Mouse (Mus musculus) embryonic facial prominence, embryonic 12.5 days (tissue): ENCODE measurements around the gene Trpc5. TPM values are rescaled to one million over a fixed set of nuclear protein-coding genes. Genes with fewer than 3 reads are reported as not detected.

Experiments
- ATAC-seq: fragments of 200-750 bp; cut with Nextera tagmentation; 2 replicates; pipeline ENCODE4 v1.8.0; 2017; ENCODE audit not compliant: insufficient number of reproducible peaks, insufficient read depth, low FRiP score, low TSS enrichment
- H3K27ac ChIP-seq: fragments of 300-500 bp; sonication (generic); 2 replicates; pipeline ENCODE4 v1.5.1; 2016; ENCODE audit warnings: mild to moderate bottlenecking
- H3K27me3 ChIP-seq: fragments of 300-500 bp; sonication (generic); 2 replicates; pipeline ENCODE4 v1.6.1; 2016; ENCODE audit warnings: mild to moderate bottlenecking, moderate library complexity
- H3K36me3 ChIP-seq: fragments of 300-500 bp; sonication (generic); 2 replicates; pipeline ENCODE4 v1.6.1; 2016; ENCODE audit warnings: mild to moderate bottlenecking
- H3K4me1 ChIP-seq: fragments of 300-500 bp; sonication (generic); 2 replicates; pipeline ENCODE4 v1.6.1; 2016
- H3K4me2 ChIP-seq: fragments of 300-500 bp; sonication (generic); replicated peaks from 2 replicates; pipeline ENCODE4 v1.6.1; 2016; ENCODE audit warnings: mild to moderate bottlenecking, moderate library complexity
- H3K4me3 ChIP-seq: fragments of 300-500 bp; sonication (generic); 2 replicates; pipeline ENCODE4 v1.5.1; 2016; ENCODE audit warnings: mild to moderate bottlenecking
- H3K9ac ChIP-seq: fragments of 300-500 bp; sonication (generic); 2 replicates; pipeline ENCODE4 v1.6.1; 2016; ENCODE audit warnings: mild to moderate bottlenecking, moderate library complexity
- H3K9me3 ChIP-seq: fragments of 300-500 bp; sonication (generic); 2 replicates; pipeline ENCODE4 v1.6.1; 2016; ENCODE audit warnings: mild to moderate bottlenecking, moderate library complexity
- WGBS: fragments of 180-500 bp; shearing (Covaris S2); methylation state at CpG from one replicate; pipeline ENCODE4 v1.1.7; 2016; 5-methylcytosine and 5-hydroxymethylcytosine counted together
- polyA plus RNA-seq: library from polyadenylated mRNA; unstranded; fragments of >200 nt; fragmentation: Nextera tagmentation; extraction: Ambion mirVana; gene quantifications from 2 replicates; pipeline ENCODE4 v1.2.1, GENCODE M21; 2016

Gene Trpc5
- 0.43 and 0.52 TPM in 2 replicates for polyA plus RNA-seq

DNA sequence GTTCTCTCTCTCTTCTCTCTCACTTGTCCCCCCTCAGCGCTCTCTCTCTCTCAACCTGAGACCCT, at the start of gene Trpc5:
Gene Trpc5 (minus strand): TSS at position 39 of the 65 bp plus-strand sequence.
- 17% methylated on average over 1 of the region's 1 CpGs for WGBS
- H3K36me3 ChIP-seq: no peaks in the 10 kb centered on the region
- peak within 1 kb of the TSS; percentile 33; the same call in 1 of the 2 replicates for H3K9ac ChIP-seq
- no peaks in the 10 kb centered on the region for H3K9me3 ChIP-seq
- H3K4me2 ChIP-seq: peak within 1 kb of the TSS; percentile 66
- ATAC-seq: no peak
- H3K27ac ChIP-seq: no peak within 1 kb of the TSS
- peak within 1 kb of the TSS; percentile 42 for H3K4me3 ChIP-seq
- H3K4me1 ChIP-seq: no peaks in the 10 kb centered on the region
- peaks cover 37% of the 10 kb centered on the region for H3K27me3 ChIP-seq

DNA sequence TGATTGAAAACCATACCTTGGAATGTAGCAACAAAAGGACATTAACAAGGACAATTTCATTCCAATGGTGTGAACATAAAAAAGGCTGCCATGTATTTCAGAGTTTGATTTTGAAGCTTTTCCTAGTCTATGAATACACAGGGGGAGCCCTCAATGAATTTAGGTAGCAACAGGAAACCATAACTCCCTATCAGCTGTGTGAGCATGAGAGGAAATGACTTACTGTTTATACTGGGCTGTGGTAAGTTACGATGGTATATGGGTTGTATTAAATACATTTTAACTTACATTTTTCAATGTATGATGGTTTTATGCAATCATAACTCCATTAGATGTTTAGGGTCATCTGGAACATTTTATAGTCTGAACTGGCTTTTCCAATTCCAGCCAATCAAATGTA, 28.4 kb upstream of the Trpc5 start:
- Histone ChIP-seq H3K9ac (no peak overlapping the region), H3K27ac (no peak overlapping the region), H3K4me3 (no peak overlapping the region), H3K4me1 (no peaks in the 10 kb centered on the region), H3K4me2 (no peak overlapping the region), H3K9me3 (no peaks in the 10 kb centered on the region), H3K36me3 (no peaks in the 10 kb centered on the region), H3K27me3 (no peaks in the 10 kb centered on the region)
- 74% methylated on average over 1 of the region's 1 CpGs for WGBS
- ATAC-seq: no peak

DNA sequence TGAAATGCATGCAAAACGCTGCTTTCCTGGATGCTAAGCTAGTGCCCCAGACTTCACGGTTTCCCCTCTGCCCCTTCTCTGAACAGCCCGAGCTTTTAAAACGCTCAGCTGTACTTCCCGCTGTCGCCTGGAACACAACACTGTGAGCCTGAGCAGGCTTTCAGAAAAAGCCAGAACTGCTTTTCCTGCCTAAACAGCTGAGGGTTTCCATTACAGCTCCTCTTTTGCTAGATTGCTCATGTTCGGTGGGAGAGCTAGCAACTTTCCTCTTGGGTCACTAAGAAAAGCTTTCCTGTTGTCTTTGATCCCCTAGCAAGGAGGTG, 1.8 kb upstream of the Trpc5 start:
- Histone ChIP-seq H3K9me3 (no peaks in the 10 kb centered on the region), H3K36me3 (no peaks in the 10 kb centered on the region), H3K4me2 (peak overlapping the region; percentile 66), H3K9ac (no peak overlapping the region), H3K27ac (0 out of 2 replicates have a peak overlapping the region, but pooled peaks have one; percentile 6), H3K4me1 (no peaks in the 10 kb centered on the region), H3K27me3 (peaks cover 37% of the 10 kb centered on the region), H3K4me3 (peak overlapping the region; percentile 42)
- ATAC-seq: no peak
- 24% methylated on average over 7 of the region's 7 CpGs for WGBS

DNA sequence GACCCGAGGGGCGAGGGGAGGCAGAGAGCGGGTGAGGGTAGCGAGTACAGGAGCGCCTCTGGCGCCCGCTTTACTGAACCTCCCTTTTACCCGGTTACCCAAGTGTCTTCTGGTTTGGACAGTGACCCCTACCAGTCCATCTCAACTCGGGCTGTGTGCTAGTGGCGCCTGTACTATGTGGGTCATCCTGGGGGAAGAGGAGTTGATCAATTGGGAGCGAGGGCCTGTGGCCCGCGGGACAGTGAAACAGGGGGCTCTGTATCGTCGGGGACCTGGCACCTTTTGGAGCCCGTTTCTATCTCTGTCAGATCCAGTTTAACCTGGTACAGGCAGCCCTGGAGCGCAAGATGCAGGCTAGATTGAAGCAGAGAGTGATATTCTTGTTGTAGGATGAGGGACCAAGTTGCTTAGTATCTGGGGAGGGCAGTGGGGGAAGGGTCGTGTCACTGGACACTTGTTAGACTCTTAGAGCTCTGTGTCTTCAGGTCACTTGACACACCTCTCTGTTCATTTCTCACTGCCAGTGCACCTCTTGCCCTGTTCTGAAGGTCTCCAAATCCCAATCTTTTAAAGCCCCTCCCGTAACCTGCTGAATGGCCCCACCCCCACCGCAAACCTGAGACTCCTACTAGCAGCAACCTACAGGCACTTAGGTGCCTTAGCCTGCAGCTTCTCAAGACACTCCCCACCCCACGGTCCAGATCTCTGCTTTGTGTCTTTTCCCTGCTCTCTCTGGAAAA, 1.3 kb upstream of the Trpc5 start:
- peak overlapping the region; percentile 42 for H3K4me3 ChIP-seq
- 15% methylated on average over 21 of the region's 21 CpGs for WGBS

DNA sequence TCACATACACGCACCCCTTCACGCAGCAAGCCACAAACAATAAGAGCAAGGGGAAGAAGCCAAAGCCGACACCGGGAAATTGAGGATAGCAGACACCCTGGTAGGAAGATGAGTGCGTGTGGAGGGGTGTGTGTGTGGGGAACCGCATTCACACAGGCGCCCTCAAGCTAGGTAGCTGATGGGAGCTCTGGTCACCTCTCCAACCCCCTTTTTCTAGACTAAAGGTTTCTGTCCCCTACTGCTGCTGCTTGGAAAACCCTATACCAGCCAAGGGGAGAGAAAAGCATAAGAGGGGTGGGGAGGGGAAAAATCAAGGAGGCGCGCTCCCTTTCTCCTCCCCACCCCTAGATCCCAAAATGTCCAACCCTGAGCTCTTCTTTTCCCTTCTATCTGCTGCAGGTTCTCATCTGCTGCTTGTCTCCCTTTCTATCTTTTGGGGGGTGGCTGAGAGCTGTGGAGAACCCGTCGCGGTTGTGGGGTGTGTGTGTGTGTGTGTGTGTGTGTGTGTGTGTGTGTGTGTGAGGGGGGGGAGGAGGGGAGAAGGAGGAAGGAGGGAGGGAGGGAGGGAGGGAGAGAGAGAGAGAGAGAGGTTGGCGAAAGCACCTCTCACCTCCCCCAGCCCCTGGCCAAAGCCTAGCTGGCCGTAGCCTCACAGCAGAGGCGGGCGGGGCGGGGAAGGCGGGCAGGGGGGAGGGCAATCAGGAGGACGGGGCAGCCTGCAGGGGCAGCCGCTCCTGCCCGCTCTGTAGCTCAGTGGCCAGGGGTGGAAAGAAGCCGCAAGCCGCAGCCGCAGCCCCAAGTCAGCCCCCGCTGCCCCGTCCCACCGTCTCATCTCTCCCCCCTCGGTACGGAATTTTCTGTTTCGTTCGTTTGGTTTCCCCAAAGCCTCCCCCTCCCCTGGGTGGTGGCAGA, 483 bp upstream of the Trpc5 start, which contains the start of gene Rtl4:
Gene Rtl4 (plus strand): TSS at position 701 of the 912 bp plus-strand sequence.
- peak within 1 kb of the TSS; percentile 33; the same call in 1 of the 2 replicates for H3K9ac ChIP-seq
- peak within 1 kb of the TSS; percentile 42 for H3K4me3 ChIP-seq
- peaks cover 37% of the 10 kb centered on the region for H3K27me3 ChIP-seq
- peak within 1 kb of the TSS; percentile 66 for H3K4me2 ChIP-seq
- peak; percentile 35; the same call in 1 of the 2 replicates for ATAC-seq
- 20% methylated on average over 22 of the region's 31 CpGs for WGBS
- 0 out of 2 replicates have a peak within 1 kb of the TSS, but pooled peaks have one; percentile 6 for H3K27ac ChIP-seq
- H3K9me3 ChIP-seq: no peaks in the 10 kb centered on the region
- H3K4me1 ChIP-seq: no peaks in the 10 kb centered on the region
- no peaks in the 10 kb centered on the region for H3K36me3 ChIP-seq

More for the DNA sequence above, 1.3 kb upstream of the Trpc5 start:
- 0 out of 2 replicates have a peak overlapping the region, but pooled peaks have one; percentile 6 for H3K27ac ChIP-seq
- ATAC-seq: peak; percentile 35; the same call in 1 of the 2 replicates
- H3K9me3 ChIP-seq: no peaks in the 10 kb centered on the region
- peaks cover 37% of the 10 kb centered on the region for H3K27me3 ChIP-seq
- H3K9ac ChIP-seq: peak overlapping the region; percentile 33; the same call in 1 of the 2 replicates
- H3K36me3 ChIP-seq: no peaks in the 10 kb centered on the region
- H3K4me2 ChIP-seq: peak overlapping the region; percentile 66
- no peaks in the 10 kb centered on the region for H3K4me1 ChIP-seq

DNA sequence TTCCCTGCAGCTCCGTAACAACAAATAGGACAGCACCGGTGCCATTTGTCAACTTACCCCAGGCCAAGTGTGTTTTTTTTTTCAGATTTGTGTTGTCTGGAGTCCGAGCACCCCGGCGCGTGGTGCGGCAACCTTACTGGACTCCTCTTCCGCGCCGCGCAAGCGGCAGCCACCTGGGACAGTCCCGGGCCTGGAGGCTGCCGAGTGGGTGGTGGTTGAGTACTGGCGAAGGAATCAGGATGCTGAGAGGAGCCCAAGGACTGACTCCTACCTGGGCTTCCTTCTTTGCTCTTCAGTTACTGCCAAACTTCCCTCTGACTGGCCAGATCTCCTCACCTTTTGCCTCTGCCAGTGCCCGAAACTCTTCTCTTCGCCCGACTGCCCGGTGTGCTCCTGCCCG, 238 bp downstream of the Trpc5 start:
- Histone ChIP-seq H3K27ac (no peak overlapping the region), H3K9ac (0 out of 2 replicates have a peak overlapping the region, but pooled peaks have one; percentile 7), H3K9me3 (no peaks in the 10 kb centered on the region), H3K4me3 (peak overlapping the region; percentile 42), H3K4me2 (peak overlapping the region; percentile 66), H3K4me1 (no peaks in the 10 kb centered on the region), H3K27me3 (peaks cover 37% of the 10 kb centered on the region), H3K36me3 (no peaks in the 10 kb centered on the region)
- 17% methylated on average over 20 of the region's 20 CpGs for WGBS
- ATAC-seq: no peak

DNA sequence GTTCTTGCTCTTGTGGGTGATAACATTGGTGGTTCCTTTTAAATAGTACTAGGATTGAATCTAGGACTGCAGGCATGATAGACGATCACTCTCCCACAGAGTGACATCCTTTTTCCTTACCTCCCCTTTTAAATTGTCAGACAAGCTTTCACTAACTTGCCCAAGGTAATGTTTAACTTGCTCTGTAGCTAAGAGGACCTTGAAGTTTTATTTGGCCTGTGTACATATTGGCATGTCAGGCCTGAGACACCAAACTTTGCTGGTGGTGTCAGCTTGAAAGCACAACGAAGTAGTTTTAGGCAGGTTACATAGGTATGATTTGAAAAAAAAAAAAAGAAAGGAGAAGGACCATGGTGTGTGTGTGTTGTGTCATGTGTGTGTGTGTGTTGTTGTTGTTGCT, 35.8 kb downstream of the Trpc5 start:
- no peak overlapping the region for H3K27ac ChIP-seq
- H3K4me3 ChIP-seq: no peak overlapping the region
- H3K9ac ChIP-seq: no peak overlapping the region
- no peaks in the 10 kb centered on the region for H3K27me3 ChIP-seq
- H3K9me3 ChIP-seq: no peaks in the 10 kb centered on the region
- H3K4me1 ChIP-seq: no peaks in the 10 kb centered on the region
- no peaks in the 10 kb centered on the region for H3K36me3 ChIP-seq
- no peak for ATAC-seq
- WGBS: 74% methylated on average over 2 of the region's 2 CpGs
- no peak overlapping the region for H3K4me2 ChIP-seq

DNA sequence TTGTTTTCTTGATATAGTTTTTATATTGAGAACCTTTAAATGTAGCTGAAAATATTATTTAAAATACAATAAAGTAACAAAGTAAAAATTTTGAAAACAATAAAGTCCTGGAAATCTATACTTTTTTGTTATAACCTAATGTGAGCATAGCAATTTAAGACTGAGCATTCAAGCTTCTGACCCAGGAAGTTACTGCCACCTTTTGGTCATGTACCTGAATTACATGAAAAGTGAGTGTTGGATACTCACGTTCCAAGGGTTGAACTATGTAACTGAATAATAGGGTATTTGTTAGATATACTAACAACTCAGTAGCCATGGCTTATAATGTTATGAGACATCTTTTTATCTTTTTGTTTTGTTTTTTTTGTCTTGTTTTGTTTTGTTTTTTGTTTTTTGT, 42.6 kb downstream of the Trpc5 start:
- Histone ChIP-seq H3K4me2 (no peak overlapping the region), H3K4me3 (no peak overlapping the region), H3K9ac (no peak overlapping the region), H3K36me3 (no peaks in the 10 kb centered on the region), H3K4me1 (no peaks in the 10 kb centered on the region), H3K27ac (no peak overlapping the region), H3K27me3 (no peaks in the 10 kb centered on the region), H3K9me3 (no peaks in the 10 kb centered on the region)
- 27% methylated on average over 1 of the region's 1 CpGs for WGBS
- ATAC-seq: no peak

DNA sequence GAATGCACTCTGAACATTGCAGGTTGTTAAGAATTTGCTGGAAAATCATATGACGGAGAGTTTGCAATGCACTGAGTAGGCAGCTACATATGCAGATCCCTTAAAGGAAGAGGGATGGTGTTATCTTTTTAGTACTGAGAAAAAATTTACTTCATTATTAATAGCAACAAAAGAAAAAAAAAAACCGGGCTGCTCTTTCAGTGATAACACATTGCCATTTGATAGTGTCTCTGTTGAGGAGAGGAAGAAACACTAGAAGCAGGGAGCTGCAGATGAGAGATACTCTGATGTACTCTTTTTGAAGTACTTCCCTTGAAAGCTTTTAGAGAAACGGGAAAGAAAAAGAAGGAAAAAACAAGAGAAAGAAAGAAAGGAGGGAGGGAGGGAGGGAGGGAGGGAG, 43.2 kb downstream of the Trpc5 start:
- no peaks in the 10 kb centered on the region for H3K27me3 ChIP-seq
- no peaks in the 10 kb centered on the region for H3K9me3 ChIP-seq
- no peak overlapping the region for H3K4me3 ChIP-seq
- H3K27ac ChIP-seq: no peak overlapping the region
- H3K9ac ChIP-seq: no peak overlapping the region
- 78% methylated on average over 2 of the region's 3 CpGs for WGBS
- no peak overlapping the region for H3K4me2 ChIP-seq
- H3K36me3 ChIP-seq: no peaks in the 10 kb centered on the region
- H3K4me1 ChIP-seq: no peaks in the 10 kb centered on the region
- ATAC-seq: no peak

DNA sequence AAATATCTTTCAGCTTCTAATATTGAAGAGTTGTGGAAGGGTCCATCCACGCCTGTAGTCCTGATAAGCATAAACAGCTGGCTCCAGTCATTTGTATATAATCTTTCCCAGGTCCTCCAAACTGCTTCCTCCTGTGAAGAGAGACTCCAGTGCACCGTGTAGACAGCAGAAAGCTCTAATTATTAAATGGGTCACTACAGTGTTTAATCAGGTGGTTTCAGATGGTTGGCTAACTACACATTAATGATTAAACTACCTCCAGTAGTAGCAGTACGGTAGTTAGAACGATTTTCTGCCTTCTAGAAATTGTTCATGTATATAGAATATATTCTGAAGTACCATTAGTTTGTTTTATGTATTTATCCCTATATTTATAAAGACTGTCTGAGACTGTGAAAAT, 75.2 kb downstream of the Trpc5 start:
- no peak for ATAC-seq
- no peaks in the 10 kb centered on the region for H3K36me3 ChIP-seq
- H3K27ac ChIP-seq: no peak overlapping the region
- H3K9me3 ChIP-seq: no peaks in the 10 kb centered on the region
- H3K4me3 ChIP-seq: no peak overlapping the region
- 41% methylated on average over 4 of the region's 4 CpGs for WGBS
- no peaks in the 10 kb centered on the region for H3K4me1 ChIP-seq
- H3K9ac ChIP-seq: no peak overlapping the region
- 0 out of 2 replicates have a peak, but pooled peaks cover 3% of the 10 kb centered on the region for H3K27me3 ChIP-seq
- no peak overlapping the region for H3K4me2 ChIP-seq

DNA sequence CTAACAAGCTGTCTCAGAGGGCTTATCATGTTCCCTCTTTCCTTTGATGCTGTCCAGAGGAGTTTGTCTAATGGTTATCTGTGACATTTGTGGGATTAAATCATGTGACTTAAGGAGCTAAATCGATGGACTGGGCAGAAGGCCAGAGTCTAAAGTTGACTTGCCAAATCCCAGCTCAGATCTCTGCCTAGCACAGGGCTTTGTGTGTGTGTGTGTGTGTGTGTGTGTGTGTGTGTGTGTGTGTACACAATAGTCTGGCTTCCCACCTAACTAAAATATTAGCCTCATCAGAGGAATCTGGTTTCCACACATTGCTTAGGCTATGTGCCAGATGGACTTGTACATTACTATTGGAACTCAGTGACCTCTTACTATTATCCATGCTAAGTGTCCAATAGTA, 151.5 kb downstream of the Trpc5 start:
- no peaks in the 10 kb centered on the region for H3K27me3 ChIP-seq
- no peaks in the 10 kb centered on the region for H3K9me3 ChIP-seq
- no peaks in the 10 kb centered on the region for H3K36me3 ChIP-seq
- no peak overlapping the region for H3K4me3 ChIP-seq
- no peaks in the 10 kb centered on the region for H3K4me1 ChIP-seq
- 32% methylated on average over 1 of the region's 1 CpGs for WGBS
- H3K27ac ChIP-seq: no peak overlapping the region
- H3K9ac ChIP-seq: no peak overlapping the region
- H3K4me2 ChIP-seq: no peak overlapping the region
- ATAC-seq: no peak

DNA sequence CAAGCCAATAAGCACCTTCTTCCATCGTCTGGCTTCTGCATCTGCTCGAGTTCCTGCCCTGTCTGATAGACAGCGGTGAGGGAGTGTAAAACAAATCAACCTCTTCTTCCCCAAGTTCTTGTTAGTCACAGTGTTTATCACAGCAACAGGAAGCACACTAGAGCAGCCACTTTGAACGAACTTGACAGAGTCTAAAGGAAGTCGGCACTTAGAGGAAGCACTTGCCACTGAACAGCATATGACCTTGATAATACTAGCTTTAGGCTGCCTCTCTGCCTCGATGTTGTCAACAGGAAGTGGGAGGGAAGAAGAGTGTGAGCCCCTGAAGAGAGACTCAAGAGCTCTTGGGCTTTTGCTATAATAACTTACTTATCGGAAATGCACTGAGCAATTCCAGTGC, 161.9 kb downstream of the Trpc5 start:
- no peaks in the 10 kb centered on the region for H3K36me3 ChIP-seq
- WGBS: 66% methylated on average over 7 of the region's 7 CpGs
- no peak overlapping the region for H3K4me2 ChIP-seq
- H3K4me3 ChIP-seq: no peak overlapping the region
- no peak for ATAC-seq
- H3K27ac ChIP-seq: no peak overlapping the region
- H3K9ac ChIP-seq: no peak overlapping the region
- H3K9me3 ChIP-seq: no peaks in the 10 kb centered on the region
- no peaks in the 10 kb centered on the region for H3K4me1 ChIP-seq
- no peaks in the 10 kb centered on the region for H3K27me3 ChIP-seq
